Mouse (Mus musculus): ENCODE measurements around the gene Cnppd1.
A peak's percentile ranks its signal among the peaks of the same experiment; 100 is the strongest.

- TF ChIP-seq NELFE (IDR thresholded peaks at IDR 0.05; ENCODE audit: low read depth, low read length) (peak; percentile 78), POLR2A (IDR thresholded peaks at IDR 0.05; ENCODE audit: low read depth, low read length) (peak; percentile 63; the same call in 1 of the 2 replicates), EP300 (IDR thresholded peaks at IDR 0.05; ENCODE audit: low read length) (no peak), ZC3H11A (IDR thresholded peaks at IDR 0.05; ENCODE audit: low read depth, low read length) (no peak), CTCF (conservative IDR thresholded peaks at IDR 0.05 in 1 of 2, IDR thresholded peaks at IDR 0.05 in 1 of 2; ENCODE audit: low read depth in 2 of 2, low read length in 2 of 2) (no peak; a peak in 1 of 4 replicates), CHD2 (IDR thresholded peaks at IDR 0.05; ENCODE audit: low read length) (peak; percentile 86)
Observed at GRCm38 (mm10) chr1:75191622-75192402, 49.3 kb upstream of the Cnppd1 start, which contains the start of the genes Ankzf1 and Atg9a.
